Mouse (Mus musculus) midbrain, embryonic 15.5 days (tissue): ENCODE results near the gene Atp8b2. TPM values are rescaled to one million over a fixed set of nuclear protein-coding genes. Genes with fewer than 3 reads are reported as not detected.

Source experiments
- ATAC-seq: fragments of 200-750 bp; cut with Nextera tagmentation; replicated peaks from 2 replicates; pipeline ENCODE4 v1.8.0; 2017; ENCODE audit warnings: moderate TSS enrichment
- H3K27ac ChIP-seq: fragments of 300-500 bp; sonication (generic); 2 replicates; pipeline ENCODE4 v1.5.1; 2015; ENCODE audit warnings: mild to moderate bottlenecking, inconsistent platforms
- H3K27me3 ChIP-seq: fragments of 300-500 bp; sonication (generic); replicated peaks from 2 replicates; pipeline ENCODE4 v1.6.1; 2015; ENCODE audit warnings: inconsistent platforms
- H3K36me3 ChIP-seq: fragments of 300-500 bp; sonication (generic); replicated peaks from 2 replicates; pipeline ENCODE4 v1.6.1; 2015; ENCODE audit warnings: inconsistent platforms
- H3K4me1 ChIP-seq: fragments of 300-500 bp; sonication (generic); 2 replicates; pipeline ENCODE4 v1.6.1; 2015; ENCODE audit warnings: inconsistent platforms
- H3K4me2 ChIP-seq: fragments of 300-500 bp; sonication (generic); 2 replicates; pipeline ENCODE4 v1.6.1; 2015; ENCODE audit warnings: inconsistent platforms, mild to moderate bottlenecking, moderate library complexity
- H3K4me3 ChIP-seq: fragments of 300-500 bp; sonication (generic); 2 replicates; pipeline ENCODE4 v1.5.1; 2015; ENCODE audit warnings: mild to moderate bottlenecking, inconsistent platforms
- H3K9ac ChIP-seq: fragments of 300-500 bp; sonication (generic); 2 replicates; pipeline ENCODE4 v1.6.1; 2015; ENCODE audit warnings: mild to moderate bottlenecking, inconsistent platforms
- H3K9me3 ChIP-seq: fragments of 300-500 bp; sonication (generic); 2 replicates; pipeline ENCODE4 v1.6.1; 2016; ENCODE audit warnings: inconsistent platforms
- WGBS: fragments of 180-500 bp; shearing (Covaris S2); methylation state at CpG from one replicate; pipeline ENCODE4 v1.1.7; 2015; ENCODE audit warnings: mixed read lengths; 5-methylcytosine and 5-hydroxymethylcytosine counted together
- polyA plus RNA-seq: library from polyadenylated mRNA; unstranded; fragments of >200 nt; fragmentation: Nextera tagmentation; extraction: Ambion mirVana; gene quantifications from 2 replicates; pipeline ENCODE4 v1.2.1, GENCODE M21; 2015

The Atp8b2 gene
- polyA plus RNA-seq, 1 experiment from 2014 or later: 13.6 TPM

GRCm38 (mm10) chr3:89953420-89953819 is 9.9 kb downstream of the Atp8b2 start:
- no peak overlapping the region for H3K4me2 ChIP-seq
- ATAC-seq: no peak; the same call in 1 of the 2 replicates
- no peak overlapping the region for H3K4me3 ChIP-seq
- no peaks in the 10 kb centered on the region for H3K9me3 ChIP-seq
- H3K4me1 ChIP-seq: peaks cover 3% of the 10 kb centered on the region; the same call in 1 of the 2 replicates
- no peak overlapping the region for H3K27ac ChIP-seq
- WGBS: under 1% methylated on average over 4 of the region's 4 CpGs
- peaks cover 71% of the 10 kb centered on the region for H3K36me3 ChIP-seq
- no peak overlapping the region for H3K9ac ChIP-seq
- H3K27me3 ChIP-seq: no peaks in the 10 kb centered on the region

GRCm38 (mm10) chr3:89948655-89949054 is 14.7 kb downstream of the Atp8b2 start:
- H3K4me2 ChIP-seq: no peak overlapping the region
- H3K36me3 ChIP-seq: peaks cover 85% of the 10 kb centered on the region
- no peaks in the 10 kb centered on the region for H3K9me3 ChIP-seq
- ATAC-seq: no peak
- no peak overlapping the region for H3K4me3 ChIP-seq
- no peaks in the 10 kb centered on the region for H3K27me3 ChIP-seq
- no peak overlapping the region for H3K27ac ChIP-seq
- WGBS: 85% methylated on average over 6 of the region's 6 CpGs
- H3K9ac ChIP-seq: no peak overlapping the region
- no peaks in the 10 kb centered on the region for H3K4me1 ChIP-seq

DNA sequence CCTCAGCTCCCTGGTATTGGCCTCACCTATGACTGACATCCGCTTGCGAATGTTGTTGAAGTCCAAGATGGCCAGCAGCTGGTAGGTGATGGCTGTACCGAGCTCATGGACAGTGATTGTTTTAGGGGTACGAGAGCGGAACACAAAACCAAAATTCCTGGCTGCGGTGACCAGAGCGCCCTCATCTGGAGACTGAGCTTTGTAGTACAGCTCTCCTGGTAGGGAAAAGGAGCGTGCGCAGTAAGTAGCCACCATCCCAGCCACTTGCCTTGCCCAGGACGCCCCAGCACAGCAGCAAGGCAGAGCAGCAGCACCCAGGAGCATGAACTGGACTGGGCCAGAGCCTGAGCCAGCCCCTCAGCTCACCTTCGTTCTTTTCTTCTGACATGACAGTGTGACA is 15.3 kb downstream of the Atp8b2 start:
- Histone ChIP-seq H3K9me3 (no peaks in the 10 kb centered on the region), H3K27me3 (no peaks in the 10 kb centered on the region), H3K4me3 (no peak overlapping the region), H3K27ac (no peak overlapping the region), H3K4me1 (no peaks in the 10 kb centered on the region), H3K4me2 (no peak overlapping the region), H3K9ac (no peak overlapping the region), H3K36me3 (peaks cover 92% of the 10 kb centered on the region)
- 85% methylated on average over 11 of the region's 11 CpGs for WGBS
- ATAC-seq: no peak

- Histone ChIP-seq H3K9me3 (no peaks in the 10 kb centered on the region), H3K4me1 (no peaks in the 10 kb centered on the region), H3K4me3 (no peak overlapping the region), H3K36me3 (peaks cover 91% of the 10 kb centered on the region), H3K9ac (no peak overlapping the region), H3K27me3 (no peaks in the 10 kb centered on the region), H3K4me2 (no peak overlapping the region), H3K27ac (no peak overlapping the region)
- ATAC-seq: no peak
- 81% methylated on average over 8 of the region's 8 CpGs for WGBS
These were observed 18.3 kb downstream of the Atp8b2 start for GRCm38 (mm10) chr3:89945026-89945425.

- no peak for ATAC-seq
- no peaks in the 10 kb centered on the region for H3K9me3 ChIP-seq
- no peaks in the 10 kb centered on the region for H3K4me1 ChIP-seq
- no peak overlapping the region for H3K4me2 ChIP-seq
- H3K36me3 ChIP-seq: peaks cover 85% of the 10 kb centered on the region
- H3K4me3 ChIP-seq: no peak overlapping the region
- H3K27ac ChIP-seq: no peak overlapping the region
- no peak overlapping the region for H3K9ac ChIP-seq
- H3K27me3 ChIP-seq: no peaks in the 10 kb centered on the region
- 91% methylated on average over 9 of the region's 9 CpGs for WGBS
These were observed 20.4 kb downstream of the Atp8b2 start for GRCm38 (mm10) chr3:89942894-89943293.

GRCm38 (mm10) chr3:89936495-89936894 is 26.8 kb downstream of the Atp8b2 start:
- Histone ChIP-seq H3K27ac (no peak overlapping the region), H3K36me3 (peaks cover 43% of the 10 kb centered on the region), H3K27me3 (no peaks in the 10 kb centered on the region), H3K9ac (no peak overlapping the region), H3K9me3 (no peaks in the 10 kb centered on the region), H3K4me3 (no peak overlapping the region), H3K4me1 (no peaks in the 10 kb centered on the region), H3K4me2 (no peak overlapping the region)
- ATAC-seq: no peak
- WGBS: 94% methylated on average over 3 of the region's 3 CpGs

- WGBS: 96% methylated on average over 2 of the region's 2 CpGs
- H3K9me3 ChIP-seq: no peaks in the 10 kb centered on the region
- H3K27ac ChIP-seq: no peak overlapping the region
- peaks cover 13% of the 10 kb centered on the region; the same call in 1 of the 2 replicates for H3K36me3 ChIP-seq
- no peaks in the 10 kb centered on the region for H3K27me3 ChIP-seq
- no peak overlapping the region for H3K4me3 ChIP-seq
- ATAC-seq: no peak
- H3K4me2 ChIP-seq: no peak overlapping the region
- no peaks in the 10 kb centered on the region for H3K4me1 ChIP-seq
- H3K9ac ChIP-seq: no peak overlapping the region
These were observed 30.4 kb downstream of the Atp8b2 start for GRCm38 (mm10) chr3:89932925-89933324.

DNA sequence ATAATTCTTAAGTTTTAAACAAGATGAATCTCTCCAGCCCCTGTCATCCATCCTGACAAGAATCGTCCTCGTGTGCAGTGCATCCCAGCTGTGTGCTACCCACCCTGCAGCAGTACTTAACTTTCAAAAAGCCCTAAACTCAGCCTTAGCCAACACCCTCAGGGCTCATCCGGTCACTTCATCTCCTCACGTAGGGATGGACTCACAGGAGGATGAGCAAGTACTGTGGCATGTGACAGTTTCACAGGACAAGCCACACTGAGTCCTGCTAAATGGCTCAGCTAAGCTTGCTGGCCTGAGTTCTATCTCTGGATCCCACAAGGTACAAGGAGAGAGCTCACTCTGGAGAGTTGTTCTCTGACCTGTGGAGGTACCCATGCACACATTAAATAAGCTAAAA is 34.4 kb downstream of the Atp8b2 start:
- no peak for ATAC-seq
- Histone ChIP-seq H3K27me3 (no peaks in the 10 kb centered on the region), H3K4me3 (no peak overlapping the region), H3K4me1 (no peaks in the 10 kb centered on the region), H3K27ac (no peak overlapping the region), H3K9ac (no peak overlapping the region), H3K36me3 (no peaks in the 10 kb centered on the region), H3K9me3 (no peaks in the 10 kb centered on the region), H3K4me2 (no peak overlapping the region)
- 86% methylated on average over 4 of the region's 4 CpGs for WGBS

DNA sequence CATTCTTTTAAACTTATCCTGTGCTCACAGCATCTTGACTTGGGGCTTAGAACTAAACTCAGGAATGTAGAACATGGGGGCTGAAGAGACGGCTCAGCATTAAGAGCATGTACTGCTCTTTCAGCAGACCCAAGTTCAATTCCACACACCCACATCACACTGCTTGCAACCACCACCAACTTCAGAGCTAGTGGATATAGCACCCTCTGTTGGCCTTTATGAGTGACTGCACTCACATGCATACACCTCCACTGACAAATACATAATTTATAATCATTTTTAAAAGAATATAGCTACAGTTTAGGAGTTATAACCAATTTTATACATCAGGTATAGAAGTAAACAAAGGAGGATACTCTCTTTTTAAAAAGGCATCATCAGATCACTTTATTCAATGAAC is 36.9 kb downstream of the Atp8b2 start:
- no peak overlapping the region for H3K9ac ChIP-seq
- H3K27me3 ChIP-seq: no peaks in the 10 kb centered on the region
- H3K36me3 ChIP-seq: no peaks in the 10 kb centered on the region
- no peak overlapping the region for H3K27ac ChIP-seq
- no peak overlapping the region for H3K4me2 ChIP-seq
- ATAC-seq: no peak
- no peaks in the 10 kb centered on the region for H3K4me1 ChIP-seq
- no peaks in the 10 kb centered on the region for H3K9me3 ChIP-seq
- WGBS: 100% methylated on average over 1 of the region's 1 CpGs
- H3K4me3 ChIP-seq: no peak overlapping the region

DNA sequence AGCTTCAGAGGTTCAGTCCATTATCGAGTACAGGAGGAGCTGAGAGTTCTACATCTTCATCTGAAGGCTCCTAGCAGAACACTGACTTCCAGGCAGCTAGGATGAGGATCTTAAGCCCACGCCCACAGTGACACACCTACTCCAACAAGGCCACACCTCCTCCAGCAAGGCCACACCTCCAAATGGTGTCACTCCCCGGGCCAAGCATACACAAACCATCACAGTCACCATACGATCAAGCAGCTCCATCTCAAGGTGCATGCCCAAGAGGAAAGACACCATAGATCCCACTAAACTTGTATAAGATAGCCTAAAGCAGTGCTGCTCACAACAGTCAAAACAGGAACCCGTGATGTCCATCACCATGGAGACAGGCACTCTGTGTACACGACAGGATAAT is 42.6 kb downstream of the Atp8b2 start:
- H3K9me3 ChIP-seq: no peaks in the 10 kb centered on the region
- no peak for ATAC-seq
- no peak overlapping the region for H3K4me2 ChIP-seq
- H3K4me1 ChIP-seq: no peaks in the 10 kb centered on the region
- H3K27me3 ChIP-seq: no peaks in the 10 kb centered on the region
- no peak overlapping the region for H3K9ac ChIP-seq
- H3K27ac ChIP-seq: no peak overlapping the region
- H3K4me3 ChIP-seq: no peak overlapping the region
- no peaks in the 10 kb centered on the region for H3K36me3 ChIP-seq
- WGBS: 70% methylated on average over 6 of the region's 6 CpGs

DNA sequence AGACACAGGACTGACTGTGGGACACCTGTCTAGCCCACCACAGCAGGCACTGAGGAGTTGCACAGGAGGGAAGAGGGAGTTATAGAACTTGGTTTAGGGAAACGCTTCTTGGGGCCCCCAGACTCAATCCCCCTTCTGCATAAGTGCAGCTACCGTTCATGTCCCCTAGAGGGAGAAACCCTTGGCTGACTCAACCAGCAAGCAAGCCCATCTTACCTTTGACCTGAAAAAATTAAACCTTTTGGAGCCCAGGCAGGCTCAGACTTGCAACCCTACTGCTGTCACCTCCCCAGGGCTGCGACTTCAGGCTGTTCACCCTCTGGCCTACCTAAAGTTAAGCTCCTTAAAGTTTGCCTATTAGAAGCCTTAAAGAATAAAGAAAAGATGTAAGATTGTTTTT is 45.9 kb downstream of the Atp8b2 start:
- Histone ChIP-seq H3K9me3 (no peaks in the 10 kb centered on the region), H3K4me2 (no peak overlapping the region), H3K4me1 (peaks cover 13% of the 10 kb centered on the region), H3K27ac (no peak overlapping the region), H3K9ac (no peak overlapping the region), H3K27me3 (peaks cover 21% of the 10 kb centered on the region), H3K4me3 (no peak overlapping the region), H3K36me3 (no peaks in the 10 kb centered on the region)
- ATAC-seq: no peak
- WGBS: 48% methylated on average over 3 of the region's 3 CpGs

GRCm38 (mm10) chr3:89916622-89917021 is 46.7 kb downstream of the Atp8b2 start:
- H3K9ac ChIP-seq: no peak overlapping the region
- peaks cover 28% of the 10 kb centered on the region for H3K27me3 ChIP-seq
- no peak overlapping the region for H3K4me2 ChIP-seq
- H3K27ac ChIP-seq: no peak overlapping the region
- H3K4me3 ChIP-seq: no peak overlapping the region
- no peaks in the 10 kb centered on the region for H3K9me3 ChIP-seq
- H3K4me1 ChIP-seq: peaks cover 15% of the 10 kb centered on the region
- ATAC-seq: no peak
- no peaks in the 10 kb centered on the region for H3K36me3 ChIP-seq
- 93% methylated on average over 1 of the region's 1 CpGs for WGBS

DNA sequence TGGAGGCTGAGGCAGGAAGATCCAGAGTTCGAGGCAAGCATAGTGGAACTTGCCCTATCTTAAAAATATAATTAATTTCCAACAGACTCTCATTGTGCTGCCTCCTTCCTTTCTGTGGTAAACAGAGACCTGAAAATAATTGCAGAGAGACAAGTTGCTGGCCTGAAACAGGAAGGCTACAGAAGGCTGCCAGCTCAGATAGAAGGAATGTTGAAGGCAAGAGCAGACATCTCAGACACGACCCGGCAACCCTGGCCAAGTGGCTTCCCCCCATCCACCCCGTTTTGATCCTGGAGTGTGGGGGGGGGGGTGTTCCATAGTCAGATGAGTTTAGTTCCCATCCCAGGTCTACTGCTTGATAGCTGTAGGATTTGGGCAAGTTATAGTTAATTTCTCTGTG is 48.6 kb downstream of the Atp8b2 start:
- Histone ChIP-seq H3K9ac (no peak overlapping the region), H3K4me3 (no peak overlapping the region), H3K27ac (no peak overlapping the region), H3K27me3 (peaks cover 34% of the 10 kb centered on the region), H3K4me2 (no peak overlapping the region), H3K4me1 (peaks cover 15% of the 10 kb centered on the region), H3K36me3 (no peaks in the 10 kb centered on the region), H3K9me3 (no peaks in the 10 kb centered on the region)
- ATAC-seq: no peak
- 89% methylated on average over 4 of the region's 4 CpGs for WGBS
